ENCODE assay signal across 8 mouse cellular contexts in genomic region chr10:43478751-43479435, GRCm38 (mm10). TPM values are rescaled to one million over a fixed set of nuclear protein-coding genes. Genes with fewer than 3 reads are reported as not detected.
DNase-seq lines count a peak whose midpoint lies in the region; ATAC-seq lines count a peak whose summit lies in the region.

Gene Bend3, plus strand, starts transcription at chr10:43478831.

- peak; percentile 78 for DNase-seq in R1 (ENCODE audit: low read depth, low spot score)
- DNase-seq in cerebellum, postnatal 10 days, result peak; percentile 82 to 85
- peak; percentile 65 for DNase-seq in gastrocnemius, postnatal 10 days
- DNase-seq in induced T-regulatory cell, adult 2 months (ENCODE audit: low read depth), result peak; percentile 70
- DNase-seq in left cerebral cortex, postnatal 25 days (ENCODE audit: low spot score in 2 of 2), result peak; percentile 45 to 49
- DNase-seq in right cerebral cortex, postnatal 4 days, result peak; percentile 76

- peak; percentile 12; the same call in 1 of the 2 replicates for ATAC-seq in megakaryocyte progenitor cell, adult 5-6 weeks (replicated peaks; ENCODE audit: poor library complexity)
- no peak for ATAC-seq in erythroid progenitor cell, adult 5-6 weeks (replicated peaks; ENCODE audit: low FRiP score, poor library complexity, severe bottlenecking)

- intact Hi-C loops in left cerebral cortex, postnatal 25 days (cut with DNase I), result loop anchor here (1.0 to 2.0 kb wide), 2 partner anchors 62 to 304 kb away; partner anchors contain the start of genes 9030612E09Rik and Sobp

RNA-seq across cellular contexts. Expression of gene Bend3, which starts in this region (rescaled TPM):
- total RNA-seq in gastrocnemius, postnatal 10 days (2021), result 1 to 10 TPM; 4.6 to 6.5 TPM
- total RNA-seq in left cerebral cortex, postnatal 25 days (2021), result 1 to 10 TPM; 4.3 to 5.9 TPM
- 9.4 and 10.6 TPM in 2 replicates for total RNA-seq in megakaryocyte progenitor cell, adult 5-6 weeks (2015)
- total RNA-seq in megakaryocyte progenitor cell, adult 5-6 weeks (2017), result 4.6 and 5.5 TPM in 2 replicates
- total RNA-seq in erythroid progenitor cell, adult 5-6 weeks (2015; ENCODE audit: low replicate concordance), result 0.42 and 5.4 TPM in 2 replicates
- total RNA-seq in erythroid progenitor cell, adult 5-6 weeks (2017; ENCODE audit: low replicate concordance), result 0.13 and 2.6 TPM in 2 replicates
